In genomic region chr2:69115921-69116320, GRCm38 (mm10) we compare ENCODE assay signal across 29 mouse cellular contexts. TPM values are rescaled to one million over a fixed set of nuclear protein-coding genes. Genes with fewer than 3 reads are reported as not detected.
DNase-seq lines count a peak whose midpoint lies in the region; ATAC-seq lines count a peak whose summit lies in the region.
"Had no signal": no experiment of that assay in that cellular context is flagged by ENCODE, and none has a peak within 500 bp of the region (broad histone marks: within the 10 kb centered on the region; RNA-seq: fewer than 3 reads in every experiment).

No protein-coding gene starts in this region.

- H3K4me3 ChIP-seq in heart, embryonic 10.5 days, result no peak overlapping the region
- H3K4me3 ChIP-seq in forebrain, embryonic 16.5 days (replicated peaks; ENCODE audit: low read length), result no peak overlapping the region
- H3K4me3 ChIP-seq: embryonic facial prominence, embryonic 13.5 days; liver, embryonic 12.5 days; stomach, embryonic 15.5 days had no signal

- H3K27ac ChIP-seq in heart, embryonic 10.5 days, result no peak overlapping the region
- H3K27ac ChIP-seq in forebrain, embryonic 16.5 days (ENCODE audit: low read length), result no peak overlapping the region
- H3K27ac ChIP-seq: embryonic facial prominence, embryonic 13.5 days; hindbrain, postnatal 0 days; liver, embryonic 12.5 days; stomach, embryonic 15.5 days had no signal

- no peak overlapping the region for H3K4me2 ChIP-seq in forebrain, embryonic 16.5 days (ENCODE audit: low read length)
- H3K4me2 ChIP-seq: embryonic facial prominence, embryonic 13.5 days; heart, embryonic 11.5 days; liver, embryonic 12.5 days; midbrain, embryonic 11.5 days; stomach, embryonic 15.5 days had no signal

- DNase-seq in cerebellum, postnatal 14 days, result peak; percentile 10 to 23
- DNase-seq in cerebellum, postnatal 4 days (ENCODE audit: low spot score in 2 of 2), result no peak
- peak; percentile 62 for DNase-seq in heart, embryonic 10.5 days (ENCODE audit: low spot score)
- DNase-seq in heart, postnatal 4 days, result no peak
- DNase-seq in layer of hippocampus, postnatal 14 days (ENCODE audit: low spot score in 2 of 2), result peak; percentile 33 to 41
- no peak for DNase-seq in layer of hippocampus, adult 18-20 months (ENCODE audit: low spot score in 2 of 2)
- DNase-seq in right cerebral cortex, postnatal 4 days, result no peak
- DNase-seq: adrenal gland, postnatal 14 days; cerebellum, adult 18-20 months; gastrocnemius, postnatal 10 days; heart, postnatal 36 days; kidney, adult 9 months; kidney, postnatal 10 days; left cerebral cortex, postnatal 4 days; liver, postnatal 0 days; lung, postnatal 36 days; retina, postnatal 1 day; right cerebral cortex, postnatal 14 days; thymus, adult 18-20 months; thymus, postnatal 25 days had no signal

- peaks cover 10% of the 10 kb centered on the region for H3K36me3 ChIP-seq in heart, embryonic 10.5 days
- peaks cover 3% of the 10 kb centered on the region; the same call in 1 of the 2 replicates for H3K36me3 ChIP-seq in forebrain, embryonic 16.5 days (ENCODE audit: control insufficient read depth, insufficient read depth)
- H3K36me3 ChIP-seq: liver, embryonic 12.5 days had no signal

- ATAC-seq in forebrain, embryonic 16.5 days, result peak; percentile 54
- ATAC-seq: CD4-positive, CD25-positive, alpha-beta regulatory T cell, adult 4 months; hindbrain, postnatal 0 days; intestine, postnatal 0 days; liver, embryonic 12.5 days; liver, postnatal 0 days had no signal

- H3K9me3 ChIP-seq in heart, embryonic 10.5 days, result 0 out of 2 replicates have a peak, but pooled peaks cover 3% of the 10 kb centered on the region
- peaks cover 7% of the 10 kb centered on the region for H3K9me3 ChIP-seq in forebrain, embryonic 16.5 days (ENCODE audit: control insufficient read depth, low read length)

- WGBS in heart, embryonic 10.5 days, result 80% methylated on average over 3 of the region's 3 CpGs
- WGBS in forebrain, embryonic 16.5 days, result 68% methylated on average over 3 of the region's 3 CpGs

- H3K9ac ChIP-seq in forebrain, embryonic 16.5 days (replicated peaks; ENCODE audit: low read depth, low read length), result no peak overlapping the region
- H3K9ac ChIP-seq: embryonic facial prominence, embryonic 13.5 days; liver, embryonic 12.5 days; liver, postnatal 0 days; stomach, embryonic 15.5 days had no signal

- no peaks in the 10 kb centered on the region for H3K27me3 ChIP-seq in heart, embryonic 10.5 days (ENCODE audit: insufficient read depth, poor library complexity, severe bottlenecking)
- H3K27me3 ChIP-seq in forebrain, embryonic 16.5 days (replicated peaks; ENCODE audit: control insufficient read depth, insufficient read depth, low read length), result no peaks in the 10 kb centered on the region
- H3K27me3 ChIP-seq: embryonic facial prominence, embryonic 13.5 days; liver, embryonic 12.5 days; stomach, embryonic 15.5 days had no signal

- no peaks in the 10 kb centered on the region for H3K4me1 ChIP-seq in heart, embryonic 10.5 days
- peaks cover 3% of the 10 kb centered on the region for H3K4me1 ChIP-seq in forebrain, embryonic 16.5 days (replicated peaks; ENCODE audit: control insufficient read depth, insufficient read depth, low read length)
- H3K4me1 ChIP-seq: embryonic facial prominence, embryonic 13.5 days; liver, embryonic 12.5 days; stomach, embryonic 15.5 days had no signal

RNA-seq across cellular contexts. Expression of gene Nostrin, which starts 19.7 kb away (rescaled TPM):
- polyA plus RNA-seq in heart, embryonic 10.5 days (2016; fragmentation: Nextera tagmentation; extraction: Ambion mirVana), result 2.1 and 3.8 TPM in 2 replicates
- 10 to 100 TPM; 11.0 to 13.0 TPM for total RNA-seq in heart, postnatal 4 days (2021)
- 1 to 10 TPM; 5.7 to 7.5 TPM for total RNA-seq in layer of hippocampus, postnatal 14 days (2021)
- 1 to 10 TPM; 5.4 to 6.0 TPM for total RNA-seq in layer of hippocampus, adult 18-20 months (2021)
- polyA plus RNA-seq in forebrain, embryonic 16.5 days (2015; fragmentation: Nextera tagmentation; extraction: Ambion mirVana), result 2.0 and 2.2 TPM in 2 replicates

Comparison
In these comparisons a context has a peak if more than half of its experiments do, and no peak if none do; other contexts are left out.
1. DNase-seq: peak in cerebellum, postnatal 14 days (2 of 2), heart, embryonic 10.5 days (single experiment) and layer of hippocampus, postnatal 14 days (2 of 2); none in cerebellum, postnatal 4 days (0 of 2), heart, postnatal 4 days (single experiment), layer of hippocampus, adult 18-20 months (0 of 2) and right cerebral cortex, postnatal 4 days (single experiment).